Mouse (Mus musculus) mesoderm, embryonic 11.5 days (tissue): Measurements from ENCODE around the gene Ptprq.

Source experiments
- DNase-seq: peaks from one replicate; pipeline ENCODE4 v3.0.0-alpha.2; 2012; ENCODE audit warnings: low read depth, low spot score

Gene Ptprq

GRCm38 (mm10) chr10:107719806-107720205 lies at the start of gene Ptprq:
Gene Ptprq (minus strand): TSS chr10:107720051.
- DNase-seq = no peak

GRCm38 (mm10) chr10:107759624-107760023 lies 39.8 kb upstream of the Ptprq start:
- DNase-seq = no peak

GRCm38 (mm10) chr10:107753471-107753870 lies 33.6 kb upstream of the Ptprq start:
- DNase-seq = no peak

DNA sequence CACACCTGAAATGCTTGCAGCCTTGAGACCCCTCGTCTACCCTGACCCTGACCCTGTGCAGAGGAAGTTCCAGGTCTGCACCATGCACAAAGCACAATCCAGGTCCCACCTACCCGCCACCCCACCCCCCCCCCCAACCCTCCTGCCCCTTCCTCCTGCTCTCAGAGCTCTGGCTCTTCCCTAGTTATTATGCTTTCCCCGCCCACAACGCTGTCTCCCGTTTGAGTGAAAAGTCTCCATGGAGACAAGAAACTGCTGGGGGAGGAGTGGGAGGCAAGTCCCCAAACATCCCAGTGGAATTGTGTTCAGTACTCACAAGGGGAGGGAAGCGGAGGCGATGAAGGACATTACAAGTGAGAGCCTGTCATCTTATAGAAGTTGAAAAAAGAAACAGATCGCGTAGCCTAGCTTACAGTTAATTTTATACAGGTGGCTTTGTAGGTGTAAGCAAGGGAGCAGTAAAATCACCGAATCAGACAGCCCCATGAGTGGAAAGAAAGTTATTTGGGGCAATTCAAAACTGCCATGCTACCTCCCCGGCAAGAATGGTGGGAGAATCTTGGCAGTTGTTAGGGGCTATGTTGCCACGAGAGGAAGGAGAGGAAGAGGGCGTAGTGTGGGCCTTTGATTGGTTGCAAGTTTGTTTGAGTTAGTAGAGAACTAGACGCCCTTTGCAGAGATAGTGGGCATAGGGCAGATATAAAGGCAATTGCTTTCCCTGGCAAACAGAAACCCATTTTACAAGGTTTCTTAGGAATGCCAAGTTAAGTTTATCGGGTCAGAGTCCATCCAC lies 32.7 kb upstream of the Ptprq start:
- peak; percentile 52 for DNase-seq

GRCm38 (mm10) chr10:107751944-107752343 lies 32.1 kb upstream of the Ptprq start:
- no peak for DNase-seq

DNA sequence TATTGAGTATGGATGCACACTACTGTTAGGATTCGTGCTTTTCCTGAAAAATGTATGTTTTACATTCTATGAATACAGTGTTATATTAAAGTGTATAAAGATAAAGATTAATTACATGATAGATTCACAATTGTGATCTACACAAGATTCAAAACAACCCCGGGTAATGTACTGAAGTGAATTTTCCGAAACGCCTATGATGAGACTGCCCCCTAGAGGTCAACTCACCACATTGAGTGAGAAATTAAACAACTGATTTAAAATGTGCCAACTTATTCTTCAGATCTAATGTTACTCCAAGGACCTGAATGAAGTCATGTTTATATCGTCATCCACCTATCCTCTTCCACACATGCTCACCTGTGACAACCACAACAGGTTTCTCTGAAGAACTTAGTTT lies 27.7 kb upstream of the Ptprq start:
- DNase-seq = peak; percentile 51

GRCm38 (mm10) chr10:107746717-107747116 lies 26.9 kb upstream of the Ptprq start:
- DNase-seq = peak; percentile 10

GRCm38 (mm10) chr10:107739815-107740214 lies 20.0 kb upstream of the Ptprq start:
- no peak for DNase-seq

DNA sequence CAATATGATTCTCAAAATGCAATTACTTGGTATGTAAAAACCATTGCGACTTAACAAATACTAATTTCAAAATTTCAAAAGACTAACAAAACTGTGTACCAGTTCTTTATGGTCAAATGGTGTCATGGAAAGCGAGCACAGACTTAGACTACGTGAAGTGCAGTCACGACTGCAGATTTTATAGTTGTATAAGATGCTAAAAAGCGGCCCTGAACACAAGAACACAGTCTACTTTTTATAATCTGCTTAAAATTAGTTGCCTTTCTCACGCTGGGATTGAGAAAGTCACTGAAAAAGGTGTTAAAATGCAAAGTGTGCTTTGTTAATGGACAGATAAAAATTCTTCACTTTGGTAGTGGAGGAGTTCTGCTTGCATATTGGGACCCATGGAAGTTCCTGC lies 17.9 kb upstream of the Ptprq start:
- DNase-seq = no peak

- DNase-seq = no peak
Observed at GRCm38 (mm10) chr10:107735448-107735847, 15.6 kb upstream of the Ptprq start.

GRCm38 (mm10) chr10:107734327-107734726 lies 14.5 kb upstream of the Ptprq start:
- DNase-seq = no peak

DNA sequence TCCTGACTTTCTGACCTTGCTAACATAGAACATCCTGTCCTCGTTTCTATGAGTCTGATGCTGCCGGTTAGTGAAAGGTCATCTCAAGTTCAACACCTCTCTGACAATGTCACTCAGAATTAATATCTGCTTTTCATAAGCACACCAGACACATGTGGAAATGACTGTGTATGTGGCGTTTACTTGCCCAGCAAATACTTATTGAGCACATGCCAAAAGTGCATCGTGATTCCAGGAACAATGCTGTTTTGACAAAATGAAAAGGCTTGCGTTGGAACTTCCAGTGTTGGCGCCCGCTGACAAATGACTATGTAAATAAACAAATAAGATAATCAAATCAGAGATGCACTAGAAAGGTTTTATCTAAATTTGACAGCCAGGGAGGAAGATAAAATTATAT lies 5.8 kb upstream of the Ptprq start:
- no peak for DNase-seq

GRCm38 (mm10) chr10:107704443-107704842 lies 15.4 kb downstream of the Ptprq start:
- DNase-seq = no peak

- DNase-seq = no peak
Observed at GRCm38 (mm10) chr10:107700944-107701343, 18.9 kb downstream of the Ptprq start.

- DNase-seq = no peak
Observed at GRCm38 (mm10) chr10:107698716-107699115, 21.1 kb downstream of the Ptprq start.

GRCm38 (mm10) chr10:107697177-107697576 lies 22.7 kb downstream of the Ptprq start:
- no peak for DNase-seq

DNA sequence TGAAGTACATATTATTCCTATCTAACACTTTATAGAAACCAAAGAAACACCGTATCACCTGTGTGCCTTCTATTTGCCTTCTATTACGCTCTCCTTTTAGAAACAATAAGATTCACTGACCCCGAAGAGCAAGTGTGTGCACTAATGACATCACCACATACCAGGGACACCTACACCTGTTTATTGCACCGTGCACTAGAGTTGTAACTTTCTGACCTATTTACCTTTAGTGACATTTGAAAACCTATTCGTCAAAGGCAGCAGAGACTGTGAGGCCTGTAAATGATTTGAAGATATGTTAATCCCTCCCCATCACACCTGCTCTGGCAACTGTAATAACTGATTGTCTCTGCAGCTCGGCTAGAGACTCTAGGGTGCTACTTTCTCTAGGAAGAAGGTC lies 32.5 kb downstream of the Ptprq start:
- DNase-seq = no peak

DNA sequence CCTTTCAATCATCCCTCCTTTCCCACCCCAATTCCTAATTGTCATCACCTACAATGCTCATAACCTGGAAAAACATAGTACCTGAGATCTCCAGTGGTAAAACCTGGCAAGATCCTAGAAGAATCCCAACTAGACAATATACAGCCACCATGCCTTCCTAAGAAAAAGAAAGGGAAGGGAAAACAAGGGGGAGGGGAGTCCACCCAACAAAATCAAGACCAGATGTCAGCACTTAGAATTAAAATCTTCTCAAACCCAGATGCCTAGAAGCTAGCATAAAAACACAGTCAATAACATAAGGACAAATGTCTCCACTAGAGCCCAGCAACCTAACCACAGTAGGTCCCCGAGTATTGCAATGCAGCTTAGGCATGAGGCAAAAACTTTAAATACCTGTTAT lies 43.9 kb downstream of the Ptprq start:
- no peak for DNase-seq

DNA sequence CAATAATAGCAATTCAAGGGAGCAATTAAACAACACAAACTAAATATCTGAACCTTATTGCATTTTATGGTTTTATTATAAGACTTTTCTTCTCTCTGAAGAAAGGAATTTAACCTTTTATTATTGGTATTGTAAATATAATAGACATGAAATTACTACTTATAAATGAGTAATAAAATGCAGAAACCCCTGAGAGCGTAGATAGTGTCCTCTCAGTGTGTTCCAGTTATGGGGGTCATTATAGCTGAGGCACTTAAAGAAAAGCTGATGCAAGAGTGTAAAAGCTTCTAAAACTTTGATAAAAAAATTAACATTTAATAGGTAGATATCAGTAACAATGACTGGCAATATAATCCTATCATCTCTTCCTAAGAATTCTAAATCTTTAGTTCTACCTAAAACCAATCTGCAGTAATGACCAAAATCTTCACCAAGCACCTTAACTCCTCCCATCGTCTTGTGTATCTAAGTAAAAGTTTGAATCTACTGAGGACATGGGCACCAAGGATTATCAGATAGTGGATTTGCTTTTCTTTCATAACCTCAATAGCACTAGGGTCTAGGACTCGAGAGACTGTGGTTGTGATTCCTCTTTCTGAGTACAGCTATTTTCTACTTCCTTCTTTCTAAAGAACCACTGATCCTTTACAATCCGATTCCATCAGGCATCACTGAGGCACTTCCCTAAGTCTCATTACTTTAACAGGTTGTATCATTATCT lies 51.3 kb downstream of the Ptprq start:
- no peak for DNase-seq

DNA sequence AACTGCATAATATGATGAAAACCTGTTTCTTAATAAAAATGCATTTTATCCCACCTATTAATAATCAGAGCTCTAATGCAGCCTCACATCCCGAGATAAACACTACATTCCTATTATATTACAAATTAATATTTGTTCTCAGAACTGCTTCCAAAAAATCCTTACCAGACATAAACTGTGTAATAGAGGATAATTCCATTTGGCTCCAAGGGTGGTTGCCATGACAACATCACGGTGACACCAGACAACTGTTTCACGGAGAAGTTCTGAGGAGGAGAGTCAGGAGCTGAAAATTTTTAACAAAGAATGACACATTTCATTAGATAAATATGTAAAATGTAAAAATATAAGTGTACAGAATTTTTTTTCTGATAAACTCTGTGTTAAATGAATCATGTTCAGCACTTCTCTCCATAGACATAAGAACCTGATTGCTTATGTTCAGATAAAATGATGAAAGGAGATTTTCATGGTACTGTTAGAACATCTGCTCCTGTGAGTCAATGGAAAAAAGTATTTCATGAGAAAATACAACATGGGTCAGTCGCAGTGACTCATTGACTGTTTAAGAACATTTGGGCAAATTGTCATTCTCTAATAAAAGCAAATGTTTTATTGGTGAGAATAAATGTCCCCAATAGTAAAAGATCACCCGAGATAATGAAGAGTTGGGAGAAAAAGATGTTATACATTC lies 57.3 kb downstream of the Ptprq start:
- DNase-seq = peak; percentile 39

DNA sequence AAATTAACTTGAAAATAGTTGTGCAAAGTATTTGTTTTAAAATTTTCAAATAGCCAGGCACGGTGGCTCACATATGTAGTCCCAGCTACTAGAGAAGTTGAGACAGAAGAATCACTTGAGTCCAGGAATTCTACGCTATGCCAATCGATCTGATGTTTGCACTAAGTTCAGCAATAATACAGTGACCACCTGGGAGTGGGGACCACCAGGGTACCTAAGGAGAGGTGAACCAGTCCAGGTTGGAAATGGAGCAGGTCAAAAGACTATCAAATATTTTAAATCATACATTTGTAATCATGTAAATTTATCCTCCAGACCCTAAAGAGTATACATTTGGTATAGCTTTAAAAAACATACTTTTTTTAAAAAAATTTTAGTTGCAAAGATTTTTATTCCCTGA lies 57.9 kb downstream of the Ptprq start:
- DNase-seq = no peak

GRCm38 (mm10) chr10:107659141-107659540 lies 60.7 kb downstream of the Ptprq start:
- DNase-seq = no peak
